Mouse (Mus musculus): ENCODE data around the gene Eif4a3. TPM values are rescaled to one million over a fixed set of nuclear protein-coding genes. Genes with fewer than 3 reads are reported as not detected.

Eif4a3 gene
- 29.3 TPM for polyA plus RNA-seq (2015; fragmentation: Illumina TruSeq; extraction: RNeasy Lipid Tissue Mini Kit (QIAGEN cat#74804); ENCODE audit: insufficient read depth, low read depth, low replicate concordance)

DNA sequence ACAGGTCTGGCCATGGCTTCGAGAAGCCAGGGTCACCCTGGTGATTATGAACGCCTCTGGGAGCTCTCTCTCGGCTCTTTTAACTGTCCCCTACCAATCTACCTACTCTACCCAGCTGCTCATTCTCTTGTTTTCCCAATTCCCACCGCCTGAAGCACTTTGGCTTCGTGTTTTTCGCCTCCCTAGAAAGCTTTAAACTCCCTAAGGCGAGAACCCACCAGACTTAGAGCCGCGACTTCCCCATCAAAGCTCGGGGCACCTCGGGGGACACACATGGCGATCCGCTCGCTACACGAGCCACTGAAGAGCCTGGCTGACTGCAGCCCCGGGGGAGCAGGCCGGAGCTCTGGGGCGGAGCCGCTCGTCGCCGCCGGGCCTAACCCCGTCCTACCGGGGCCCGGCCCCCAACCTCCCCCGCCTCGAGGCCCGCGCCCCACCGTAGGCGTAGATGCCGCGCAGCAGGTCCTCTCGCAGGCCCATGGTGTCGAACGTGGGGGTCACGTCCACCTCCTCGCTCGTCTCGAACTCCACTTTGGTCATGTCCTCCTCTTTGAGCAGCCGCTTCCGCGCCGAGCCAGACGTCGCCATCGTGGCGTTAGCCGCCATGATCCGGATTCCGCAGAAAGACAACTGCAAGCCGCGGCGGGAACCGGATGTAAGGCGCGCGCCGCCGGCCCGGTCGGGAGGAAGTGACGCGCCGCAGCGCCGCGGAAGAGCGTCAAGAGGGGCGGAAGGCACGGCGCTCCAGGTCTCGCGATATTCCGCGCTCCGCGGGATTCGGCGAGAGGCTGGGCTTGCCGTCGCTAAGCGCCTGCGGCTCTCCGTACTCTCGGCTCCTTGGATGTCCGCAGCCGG is at the start of gene Eif4a3:
Eif4a3 (minus strand) TSS at position 699 of the 855 bp plus-strand sequence.

DNA sequence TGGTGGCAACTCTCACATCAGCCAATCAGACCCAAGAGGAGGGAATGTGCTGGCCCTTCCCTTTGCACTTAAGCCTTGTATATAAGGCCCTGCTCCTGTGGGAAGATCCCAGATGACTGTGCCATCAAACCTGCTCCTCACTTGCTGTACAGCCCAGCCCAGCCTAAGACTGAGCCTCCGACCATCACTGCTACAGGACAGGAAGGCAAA is 7.7 kb upstream of the Eif4a3 start, which contains the start of gene Card14:
Card14 (plus strand) TSS at position 111 of the 210 bp plus-strand sequence.

GRCm38 (mm10) chr11:119267768-119268556 is 31.9 kb downstream of the Eif4a3 start, which contains the start of gene Gaa:
Gene Gaa (plus strand): TSS chr11:119267887.

Other genes with a start within 250 kb of the Eif4a3 start
- 2.3 TPM for gene Cbx4, start 213.9 kb downstream of the Eif4a3 start, polyA plus RNA-seq (2015; fragmentation: Illumina TruSeq; extraction: RNeasy Lipid Tissue Mini Kit (QIAGEN cat#74804); ENCODE audit: insufficient read depth, low read depth, low replicate concordance)
- 5.1 TPM for gene Tbc1d16, start 71.6 kb downstream of the Eif4a3 start, polyA plus RNA-seq (2015; fragmentation: Illumina TruSeq; extraction: RNeasy Lipid Tissue Mini Kit (QIAGEN cat#74804); ENCODE audit: insufficient read depth, low read depth, low replicate concordance)
- gene Ccdc40, start 71.5 kb downstream of the Eif4a3 start, polyA plus RNA-seq (2015; fragmentation: Illumina TruSeq; extraction: RNeasy Lipid Tissue Mini Kit (QIAGEN cat#74804); ENCODE audit: insufficient read depth, low read depth, low replicate concordance): not detected
- 16.5 TPM for gene Gaa, start 32.2 kb downstream of the Eif4a3 start, polyA plus RNA-seq (2015; fragmentation: Illumina TruSeq; extraction: RNeasy Lipid Tissue Mini Kit (QIAGEN cat#74804); ENCODE audit: insufficient read depth, low read depth, low replicate concordance)
- not detected for gene Card14, start 7.7 kb upstream of the Eif4a3 start, polyA plus RNA-seq (2015; fragmentation: Illumina TruSeq; extraction: RNeasy Lipid Tissue Mini Kit (QIAGEN cat#74804); ENCODE audit: insufficient read depth, low read depth, low replicate concordance)
- gene Sgsh, start 55.4 kb upstream of the Eif4a3 start, polyA plus RNA-seq (2015; fragmentation: Illumina TruSeq; extraction: RNeasy Lipid Tissue Mini Kit (QIAGEN cat#74804); ENCODE audit: insufficient read depth, low read depth, low replicate concordance): 2.6 TPM
- 1.8 TPM for gene Slc26a11, start 55.5 kb upstream of the Eif4a3 start, polyA plus RNA-seq (2015; fragmentation: Illumina TruSeq; extraction: RNeasy Lipid Tissue Mini Kit (QIAGEN cat#74804); ENCODE audit: insufficient read depth, low read depth, low replicate concordance)
- gene Rnf213, start 93.0 kb upstream of the Eif4a3 start, polyA plus RNA-seq (2015; fragmentation: Illumina TruSeq; extraction: RNeasy Lipid Tissue Mini Kit (QIAGEN cat#74804); ENCODE audit: insufficient read depth, low read depth, low replicate concordance): 14.9 TPM
- 3.1 TPM for gene Endov, start 191.3 kb upstream of the Eif4a3 start, polyA plus RNA-seq (2015; fragmentation: Illumina TruSeq; extraction: RNeasy Lipid Tissue Mini Kit (QIAGEN cat#74804); ENCODE audit: insufficient read depth, low read depth, low replicate concordance)
- gene Nptx1, start 247.7 kb upstream of the Eif4a3 start, polyA plus RNA-seq (2015; fragmentation: Illumina TruSeq; extraction: RNeasy Lipid Tissue Mini Kit (QIAGEN cat#74804); ENCODE audit: insufficient read depth, low read depth, low replicate concordance): 0.59 TPM